Mouse (Mus musculus) myocyte (in vitro differentiated cells): ENCODE results near the gene Slc2a6.

Experiments used
- CEBPB ChIP-seq: IDR thresholded peaks from 2 replicates; pipeline ENCODE4 v1.6.1; 2011; ENCODE audit warnings: mild to moderate bottlenecking, moderate library complexity; ENCODE audit not compliant: poor library complexity, insufficient read depth, severe bottlenecking
- E2F4 ChIP-seq: IDR thresholded peaks from one replicate; pipeline ENCODE4 v1.6.1; 2011; ENCODE audit warnings: mild to moderate bottlenecking, control low read depth, moderate library complexity; ENCODE audit not compliant: insufficient read depth
- MAX ChIP-seq: IDR thresholded peaks from one replicate; pipeline ENCODE4 v1.6.1; 2011; ENCODE audit warnings: low read depth, mild to moderate bottlenecking, control low read depth
- MYOD1 ChIP-seq, 3 experiments: IDR thresholded peaks; one replicate each; pipeline ENCODE4 v1.6.1; 2011; ENCODE audit warnings: control low read depth in 2 of 3, low read depth in 2 of 3, mild to moderate bottlenecking in 2 of 3, moderate library complexity in 1 of 3; ENCODE audit not compliant: insufficient read length in 2 of 3, control insufficient read depth in 1 of 3
- MYOG ChIP-seq, 3 experiments: IDR thresholded peaks; one replicate each; pipeline ENCODE4 v1.6.1; 2011; ENCODE audit warnings: control low read depth in 2 of 3, low read depth in 2 of 3, mild to moderate bottlenecking in 2 of 3; ENCODE audit not compliant: insufficient read length in 2 of 3, control insufficient read depth in 1 of 3, insufficient read depth in 1 of 3
- POLR2A ChIP-seq: IDR thresholded peaks from one replicate; pipeline ENCODE4 v1.6.1; 2011; ENCODE audit warnings: low read depth, mild to moderate bottlenecking, control low read depth, moderate library complexity; ENCODE audit not compliant: insufficient read length
- REST ChIP-seq: IDR thresholded peaks from one replicate; pipeline ENCODE4 v1.6.1; 2011; ENCODE audit warnings: mild to moderate bottlenecking, control low read depth, moderate library complexity; ENCODE audit not compliant: insufficient read depth, insufficient read length
- SRF ChIP-seq: IDR thresholded peaks from one replicate; pipeline ENCODE4 v1.6.1; 2011; ENCODE audit warnings: low read depth; ENCODE audit not compliant: control insufficient read depth, insufficient read length
- TCF12 ChIP-seq: IDR thresholded peaks from one replicate; pipeline ENCODE4 v1.6.1; 2011; ENCODE audit warnings: mild to moderate bottlenecking, control low read depth; ENCODE audit not compliant: poor library complexity, insufficient read depth, severe bottlenecking
- TCF3 ChIP-seq: IDR thresholded peaks from one replicate; pipeline ENCODE4 v1.6.1; 2011; ENCODE audit warnings: low read depth, control low read depth; ENCODE audit not compliant: insufficient read length
- USF1 ChIP-seq: IDR thresholded peaks from one replicate; pipeline ENCODE4 v1.6.1; 2011; ENCODE audit warnings: low read depth, mild to moderate bottlenecking, control low read depth, moderate library complexity

DNA sequence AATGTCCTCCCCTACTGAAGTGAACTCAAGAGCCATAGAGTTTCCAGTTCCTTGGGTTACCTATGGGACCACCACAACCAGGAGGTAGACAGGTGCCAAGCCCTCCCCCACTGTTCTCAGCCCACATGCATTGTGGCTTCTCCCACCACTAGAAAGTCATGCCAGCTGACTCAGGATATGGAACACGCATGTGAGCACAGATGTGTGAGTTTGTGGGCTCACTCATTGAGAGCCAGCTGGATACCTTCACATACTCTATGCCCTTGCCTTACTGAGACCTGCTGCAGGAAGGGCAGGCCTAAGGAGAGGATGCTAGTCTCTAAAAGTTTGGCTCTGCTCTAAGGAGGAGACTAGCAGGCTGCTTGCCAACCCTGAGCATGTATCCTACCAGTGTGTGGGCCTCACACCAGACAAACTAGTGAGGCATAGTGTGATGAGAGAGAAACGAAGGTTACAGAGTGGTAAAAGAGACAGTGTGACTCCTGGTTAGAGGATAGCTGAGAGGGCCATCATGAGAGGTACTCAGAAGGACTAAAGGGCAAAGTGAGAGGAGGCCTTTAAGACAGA is 42.5 kb upstream of the Slc2a6 start:
- TF ChIP-seq TCF12: peak; percentile 31
- TF ChIP-seq USF1: no peak
- TF ChIP-seq REST: no peak
- TF ChIP-seq POLR2A: peak; percentile 55
- TF ChIP-seq E2F4: no peak
- no peak for TF ChIP-seq MAX
- TF ChIP-seq CEBPB: no peak
- TF ChIP-seq TCF3: peak; percentile 43
- TF ChIP-seq MYOG (IDR thresholded peaks at IDR 0.05; ENCODE audit: control insufficient read depth in 1 of 3, insufficient read depth in 1 of 3, insufficient read length in 2 of 3, low read depth in 2 of 3): peak in 2 of 3 experiments; percentile 51 to 92
- peak in 2 of 3 experiments; percentile 64 to 85 for TF ChIP-seq MYOD1 (IDR thresholded peaks at IDR 0.05; ENCODE audit: control insufficient read depth in 1 of 3, insufficient read length in 2 of 3, low read depth in 2 of 3)
- TF ChIP-seq SRF: no peak
